Mouse (Mus musculus) c-Kit-negative CD71-positive TER-119-positive erythroid progenitor cells, embryonic 14.5 days (primary cell): ENCODE measurements at regions not wholly inside any gene's neighbourhood (a gene's known extent, or its start where the extent isn't known, plus 50 kb on each side); places are given as distances from the start of the nearest gene placed in this dataset.
A peak's percentile ranks its signal among the peaks of the same experiment; 100 is the strongest.

Experiments used
- DNase-seq: peaks from one replicate; pipeline ENCODE4 v3.0.0-alpha.2; 2013; ENCODE audit warnings: low read depth, low spot score

GRCm38 (mm10) chr12:96201855-96202254 is 509.8 kb downstream of the Flrt2 start:
- no peak for DNase-seq

GRCm38 (mm10) chr12:96226446-96226845 is 534.4 kb downstream of the Flrt2 start:
- no peak for DNase-seq

- DNase-seq: no peak
Observed at GRCm38 (mm10) chr12:96228714-96229113, 536.7 kb downstream of the Flrt2 start.

- DNase-seq: no peak
Observed at GRCm38 (mm10) chr12:96235510-96235909, 543.5 kb downstream of the Flrt2 start.

GRCm38 (mm10) chr12:96235996-96236525 is 544.0 kb downstream of the Flrt2 start:
- no peak for DNase-seq

GRCm38 (mm10) chr12:96239642-96240041 is 547.6 kb downstream of the Flrt2 start:
- DNase-seq: no peak

GRCm38 (mm10) chr12:96261978-96262377 is 570.0 kb downstream of the Flrt2 start:
- no peak for DNase-seq

GRCm38 (mm10) chr12:96275894-96276293 is 583.9 kb downstream of the Flrt2 start:
- DNase-seq: no peak

GRCm38 (mm10) chr12:96311137-96311536 is 619.1 kb downstream of the Flrt2 start:
- DNase-seq: peak; percentile 3

GRCm38 (mm10) chr12:96323061-96323786 is 631.2 kb downstream of the Flrt2 start:
- no peak for DNase-seq

- DNase-seq: no peak
Observed at GRCm38 (mm10) chr12:96351143-96351542, 659.1 kb downstream of the Flrt2 start.

GRCm38 (mm10) chr12:96378924-96379323 is 686.9 kb downstream of the Flrt2 start:
- no peak for DNase-seq

GRCm38 (mm10) chr12:96419104-96419503 is 727.1 kb downstream of the Flrt2 start:
- no peak for DNase-seq

- DNase-seq: no peak
Observed at GRCm38 (mm10) chr12:96419567-96419966, 727.5 kb downstream of the Flrt2 start.

- no peak for DNase-seq
Observed at GRCm38 (mm10) chr12:96427589-96427988, 735.6 kb downstream of the Flrt2 start.

GRCm38 (mm10) chr12:96442546-96442945 is 750.5 kb downstream of the Flrt2 start:
- DNase-seq: no peak

- no peak for DNase-seq
Observed at GRCm38 (mm10) chr12:96453374-96453773, 761.3 kb downstream of the Flrt2 start.

- DNase-seq: no peak
Observed at GRCm38 (mm10) chr12:96476344-96476743, 784.3 kb downstream of the Flrt2 start.

GRCm38 (mm10) chr12:96488448-96488960 is 796.5 kb downstream of the Flrt2 start:
- DNase-seq: no peak

GRCm38 (mm10) chr12:96509658-96510057 is 817.6 kb downstream of the Flrt2 start:
- no peak for DNase-seq

GRCm38 (mm10) chr12:96558824-96559223 is 866.8 kb downstream of the Flrt2 start:
- DNase-seq: no peak

- no peak for DNase-seq
Observed at GRCm38 (mm10) chr12:96594845-96595244, 902.8 kb downstream of the Flrt2 start.

- no peak for DNase-seq
Observed at GRCm38 (mm10) chr12:96615134-96615533, 923.1 kb downstream of the Flrt2 start.
